Mouse (Mus musculus) CD4-positive, CD25-positive, alpha-beta regulatory T cell (primary cell): ENCODE data around the gene Zfp937. TPM values are rescaled to one million over a fixed set of nuclear protein-coding genes. Genes with fewer than 3 reads are reported as not detected.

Source experiments
- polyA plus RNA-seq: library from polyadenylated mRNA; unstranded; fragments of 100-300 nt; shearing (Covaris generic); gene quantifications from one replicate; pipeline ENCODE4 v1.2.1, GENCODE M21; 2017

The Zfp937 gene
- polyA plus RNA-seq, result 16.8 TPM

GRCm38 (mm10) chr2:150217600-150218362 is at the start of gene Zfp937:
TSS of gene Zfp937 (plus strand) at chr2:150218073.

GRCm38 (mm10) chr2:150179579-150179978 is 38.3 kb upstream of the Zfp937 start, which contains the start of gene Gm10770:
TSS of gene Gm10770 (minus strand) at chr2:150179679.

GRCm38 (mm10) chr2:150181570-150181999 is 36.3 kb upstream of the Zfp937 start, which contains the start of gene Gm14139:
TSS of gene Gm14139 (plus strand) at chr2:150181755.

GRCm38 (mm10) chr2:150255491-150255890 is 37.6 kb downstream of the Zfp937 start, which contains the start of gene Gm21994:
TSS of gene Gm21994 (minus strand) at chr2:150255591.

GRCm38 (mm10) chr2:150257291-150257690 is 39.4 kb downstream of the Zfp937 start, which contains the start of gene Gm14124:
TSS of gene Gm14124 (plus strand) at chr2:150257517.

Other genes with a start within 250 kb of the Zfp937 start
- gene Zfp120, start 81.4 kb upstream of the Zfp937 start, polyA plus RNA-seq, result 28.1 TPM
- gene Gm10770, start 38.4 kb upstream of the Zfp937 start, polyA plus RNA-seq, result not detected
- gene Gm14139, start 36.3 kb upstream of the Zfp937 start, polyA plus RNA-seq, result 1.8 TPM
- gene Gm21994, start 37.5 kb downstream of the Zfp937 start, polyA plus RNA-seq, result 62.9 TPM
- 0.43 TPM for gene Gm14124, start 39.4 kb downstream of the Zfp937 start, polyA plus RNA-seq
- 38.9 TPM for gene Gm10130, start 105.6 kb downstream of the Zfp937 start, polyA plus RNA-seq
- gene 3300002I08Rik, start 144.7 kb downstream of the Zfp937 start, polyA plus RNA-seq, result 9.1 TPM
- 7.4 TPM for gene Zfp442, start 233.4 kb downstream of the Zfp937 start, polyA plus RNA-seq